Mouse (Mus musculus) thymus, adult 2 months (tissue): ENCODE results near the gene Tenm2.

Source experiments
- CTCF ChIP-seq: fragments of 200-500 bp; IDR thresholded peaks from 2 replicates; pipeline ENCODE4 v1.5.1; 2012; ENCODE audit warnings: mild to moderate bottlenecking, control low read depth, low read length, moderate library complexity, borderline replicate concordance; ENCODE audit not compliant: control insufficient read depth, poor library complexity, insufficient read depth; ENCODE audit errors: extremely low read depth
- POLR2A ChIP-seq: fragments of 200-500 bp; IDR thresholded peaks from 2 replicates; pipeline ENCODE4 v1.6.1; 2012; ENCODE audit warnings: mild to moderate bottlenecking, low read length, control low read depth, moderate library complexity; ENCODE audit not compliant: control insufficient read depth, poor library complexity, insufficient read depth; ENCODE audit errors: extremely low read depth

DNA sequence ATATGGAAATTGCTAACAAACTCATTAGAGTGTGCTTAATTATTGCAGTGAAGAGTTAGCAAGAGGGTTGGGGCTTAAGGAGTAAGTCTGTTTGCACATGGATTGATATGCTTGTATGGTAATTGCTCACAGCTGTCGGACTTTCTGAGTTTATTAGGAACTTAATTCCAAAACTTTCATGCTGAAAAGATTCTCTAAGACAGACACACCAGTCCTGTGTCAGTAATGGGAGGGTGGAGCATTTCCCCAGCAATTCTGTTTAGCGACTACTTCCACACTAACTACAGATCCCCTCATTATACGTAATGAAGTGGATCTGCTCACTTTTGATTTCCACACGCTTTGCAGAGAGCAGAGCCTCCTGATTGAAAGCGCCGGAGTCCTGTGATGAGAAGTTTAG, 622.0 kb downstream of the Tenm2 start:
- TF ChIP-seq CTCF, result no peak
- TF ChIP-seq POLR2A, result no peak
